Mouse (Mus musculus): Measurements from ENCODE around the gene Lasp1. TPM values are rescaled to one million over a fixed set of nuclear protein-coding genes. Genes with fewer than 3 reads are reported as not detected.

Gene Lasp1
- polyA plus RNA-seq, 1 experiment from 2014 or later, result 133 TPM

DNA sequence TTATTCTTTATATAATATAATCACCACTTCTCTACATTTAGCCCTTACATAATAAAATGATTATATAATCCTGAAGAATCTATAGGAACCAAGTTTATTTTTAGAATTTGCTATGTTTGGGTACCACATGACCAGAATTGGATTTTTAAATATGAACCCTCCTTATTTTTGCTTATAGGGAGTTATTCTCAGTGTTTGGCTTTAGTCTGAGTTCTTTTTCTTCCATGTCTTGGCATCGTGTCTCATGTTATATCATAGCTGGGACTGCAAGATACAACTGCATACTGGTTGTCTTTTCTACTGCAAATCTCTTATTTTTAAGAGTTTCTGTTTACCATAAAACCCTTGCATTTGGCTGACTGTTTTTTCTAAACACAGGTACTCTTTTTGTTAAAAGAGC is 75.6 kb downstream of the Lasp1 start:
- ATAC-seq (ENCODE audit: low FRiP score, low TSS enrichment), result no peak
- no peaks in the 10 kb centered on the region for H3K27me3 ChIP-seq (ENCODE audit: insufficient read depth, low read length)
- no peaks in the 10 kb centered on the region for H3K9me3 ChIP-seq (ENCODE audit: low read length)
- no peak overlapping the region for H3K4me2 ChIP-seq (replicated peaks; ENCODE audit: low read depth, low read length)
- WGBS, result 94% methylated on average over 1 of the region's 1 CpGs
- no peak overlapping the region for H3K9ac ChIP-seq (replicated peaks; ENCODE audit: low read length)
- H3K4me3 ChIP-seq (ENCODE audit: low read length), result no peak overlapping the region
- H3K27ac ChIP-seq (ENCODE audit: low read length), result no peak overlapping the region
- H3K4me1 ChIP-seq (ENCODE audit: insufficient read depth, low read length), result no peaks in the 10 kb centered on the region
- no peaks in the 10 kb centered on the region for H3K36me3 ChIP-seq (ENCODE audit: insufficient read depth, low read length)

- Histone ChIP-seq H3K4me1 (ENCODE audit: insufficient read depth, low read length) (no peaks in the 10 kb centered on the region), H3K4me3 (ENCODE audit: low read length) (no peak overlapping the region), H3K4me2 (replicated peaks; ENCODE audit: low read depth, low read length) (no peak overlapping the region), H3K9ac (replicated peaks; ENCODE audit: low read length) (no peak overlapping the region), H3K27ac (ENCODE audit: low read length) (no peak overlapping the region), H3K36me3 (ENCODE audit: insufficient read depth, low read length) (no peaks in the 10 kb centered on the region), H3K9me3 (ENCODE audit: low read length) (no peaks in the 10 kb centered on the region), H3K27me3 (ENCODE audit: insufficient read depth, low read length) (no peaks in the 10 kb centered on the region)
- ATAC-seq (ENCODE audit: low FRiP score, low TSS enrichment), result no peak
- 51% methylated on average over 2 of the region's 2 CpGs for WGBS
Measured at GRCm38 (mm10) chr11:97877341-97877740, 78.5 kb downstream of the Lasp1 start.

DNA sequence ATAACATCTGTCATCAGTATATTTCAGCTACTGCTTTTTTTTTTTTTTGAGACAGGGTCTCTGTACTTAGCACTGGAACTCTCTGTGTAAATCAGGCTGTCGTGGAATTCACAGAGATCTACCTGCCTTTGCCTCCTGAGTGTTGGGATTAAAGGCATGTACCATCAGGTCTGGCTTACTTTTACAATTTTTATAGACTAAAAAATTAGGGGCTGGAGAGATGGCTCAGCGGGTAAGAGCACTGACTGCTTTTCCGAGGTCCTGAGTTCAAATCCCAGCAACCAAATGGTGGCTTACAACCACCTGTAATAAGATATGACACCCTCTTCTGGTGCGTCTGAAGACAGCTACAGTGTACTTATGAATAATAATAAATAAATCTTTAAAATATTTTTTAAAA is 81.6 kb downstream of the Lasp1 start:
- Histone ChIP-seq H3K4me1 (ENCODE audit: insufficient read depth, low read length) (peaks cover 4% of the 10 kb centered on the region; the same call in 1 of the 2 replicates), H3K9ac (replicated peaks; ENCODE audit: low read length) (no peak overlapping the region), H3K27me3 (ENCODE audit: insufficient read depth, low read length) (no peaks in the 10 kb centered on the region), H3K4me3 (ENCODE audit: low read length) (no peak overlapping the region), H3K9me3 (ENCODE audit: low read length) (peaks cover 2% of the 10 kb centered on the region; the same call in 1 of the 2 replicates), H3K4me2 (replicated peaks; ENCODE audit: low read depth, low read length) (no peak overlapping the region), H3K27ac (ENCODE audit: low read length) (no peak overlapping the region), H3K36me3 (ENCODE audit: insufficient read depth, low read length) (no peaks in the 10 kb centered on the region)
- WGBS, result 87% methylated on average over 4 of the region's 4 CpGs
- ATAC-seq (ENCODE audit: low FRiP score, low TSS enrichment), result no peak

GRCm38 (mm10) chr11:97883542-97883917 is 84.7 kb downstream of the Lasp1 start:
- H3K4me2 ChIP-seq (replicated peaks; ENCODE audit: low read depth, low read length), result peak overlapping the region; percentile 69
- H3K4me1 ChIP-seq (ENCODE audit: insufficient read depth, low read length), result peaks cover 4% of the 10 kb centered on the region; the same call in 1 of the 2 replicates
- peak overlapping the region; percentile 69 for H3K9ac ChIP-seq (replicated peaks; ENCODE audit: low read length)
- H3K36me3 ChIP-seq (ENCODE audit: insufficient read depth, low read length), result no peaks in the 10 kb centered on the region
- ATAC-seq (ENCODE audit: low FRiP score, low TSS enrichment), result peak; percentile 25; the same call in 1 of the 2 replicates
- H3K9me3 ChIP-seq (ENCODE audit: low read length), result peaks cover 2% of the 10 kb centered on the region; the same call in 1 of the 2 replicates
- H3K27ac ChIP-seq (ENCODE audit: low read length), result peak overlapping the region; percentile 94
- H3K27me3 ChIP-seq (ENCODE audit: insufficient read depth, low read length), result no peaks in the 10 kb centered on the region
- WGBS, result 5% methylated on average over 26 of the region's 26 CpGs
- peak overlapping the region; percentile 74 for H3K4me3 ChIP-seq (ENCODE audit: low read length)

GRCm38 (mm10) chr11:97883918-97884600 is 85.3 kb downstream of the Lasp1 start, which contains the start of gene Fbxo47:
TSS of gene Fbxo47 (minus strand) at chr11:97884154.
- H3K27me3 ChIP-seq (ENCODE audit: insufficient read depth, low read length), result no peaks in the 10 kb centered on the region

GRCm38 (mm10) chr11:97884601-97885185 is 85.9 kb downstream of the Lasp1 start:
- WGBS, result 30% methylated on average over 7 of the region's 7 CpGs
- ATAC-seq (ENCODE audit: low FRiP score, low TSS enrichment), result peak; percentile 11; the same call in 1 of the 2 replicates
- Histone ChIP-seq H3K9ac (replicated peaks; ENCODE audit: low read length) (peak overlapping the region; percentile 53), H3K27me3 (ENCODE audit: insufficient read depth, low read length) (no peaks in the 10 kb centered on the region), H3K4me1 (ENCODE audit: insufficient read depth, low read length) (peaks cover 4% of the 10 kb centered on the region; the same call in 1 of the 2 replicates), H3K4me2 (replicated peaks; ENCODE audit: low read depth, low read length) (peak overlapping the region; percentile 69), H3K4me3 (ENCODE audit: low read length) (peak overlapping the region; percentile 74), H3K36me3 (ENCODE audit: insufficient read depth, low read length) (no peaks in the 10 kb centered on the region), H3K27ac (ENCODE audit: low read length) (peak overlapping the region; percentile 89), H3K9me3 (ENCODE audit: low read length) (peaks cover 2% of the 10 kb centered on the region; the same call in 1 of the 2 replicates)

More at GRCm38 (mm10) chr11:97883918-97884600, 85.3 kb downstream of the Lasp1 start, which contains the start of gene Fbxo47:
- under 1% methylated on average over 37 of the region's 37 CpGs for WGBS
- Histone ChIP-seq H3K9ac (replicated peaks; ENCODE audit: low read length) (peak within 1 kb of the TSS; percentile 69), H3K27ac (ENCODE audit: low read length) (peak within 1 kb of the TSS; percentile 94), H3K4me3 (ENCODE audit: low read length) (peak within 1 kb of the TSS; percentile 74), H3K9me3 (ENCODE audit: low read length) (peaks cover 2% of the 10 kb centered on the region; the same call in 1 of the 2 replicates), H3K4me1 (ENCODE audit: insufficient read depth, low read length) (peaks cover 4% of the 10 kb centered on the region; the same call in 1 of the 2 replicates), H3K36me3 (ENCODE audit: insufficient read depth, low read length) (no peaks in the 10 kb centered on the region), H3K4me2 (replicated peaks; ENCODE audit: low read depth, low read length) (peak within 1 kb of the TSS; percentile 69)
- peak; percentile 98 for ATAC-seq (ENCODE audit: low FRiP score, low TSS enrichment)

DNA sequence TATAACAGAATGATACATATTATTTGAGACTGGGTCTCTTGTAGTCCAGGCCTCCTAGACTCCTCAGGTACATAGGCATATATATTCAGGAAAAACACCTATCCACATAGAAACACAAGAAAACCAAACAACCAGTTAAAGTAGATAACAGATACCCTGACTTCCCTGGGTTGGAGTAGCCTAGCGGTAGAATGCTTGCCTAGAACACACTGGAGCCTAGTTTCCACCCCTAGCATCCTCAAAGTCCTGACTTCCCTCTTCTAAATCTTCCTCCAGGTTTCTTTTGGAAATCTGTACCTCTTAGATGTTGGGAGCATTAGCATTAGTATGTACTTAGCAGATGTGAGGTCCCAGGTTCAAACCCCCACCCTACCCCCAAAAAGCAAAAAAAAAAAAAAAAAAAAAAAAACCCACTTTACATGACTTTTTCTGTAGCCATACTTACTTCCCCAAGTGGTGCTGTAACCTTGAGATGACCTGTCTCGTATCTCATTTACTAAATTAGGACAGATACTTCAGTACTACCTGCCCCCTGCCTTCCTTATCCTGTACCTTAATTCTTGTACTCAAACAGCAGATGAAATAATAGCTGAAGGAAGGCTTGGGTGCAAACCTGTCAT is 86.6 kb downstream of the Lasp1 start:
- peaks cover 2% of the 10 kb centered on the region; the same call in 1 of the 2 replicates for H3K9me3 ChIP-seq (ENCODE audit: low read length)
- 88% methylated on average over 2 of the region's 2 CpGs for WGBS
- H3K4me3 ChIP-seq (ENCODE audit: low read length), result no peak overlapping the region
- ATAC-seq (ENCODE audit: low FRiP score, low TSS enrichment), result no peak
- H3K9ac ChIP-seq (replicated peaks; ENCODE audit: low read length), result no peak overlapping the region
- no peaks in the 10 kb centered on the region for H3K36me3 ChIP-seq (ENCODE audit: insufficient read depth, low read length)
- H3K27me3 ChIP-seq (ENCODE audit: insufficient read depth, low read length), result no peaks in the 10 kb centered on the region
- peak overlapping the region; percentile 69; the same call in 1 of the 2 replicates for H3K4me2 ChIP-seq (replicated peaks; ENCODE audit: low read depth, low read length)
- H3K4me1 ChIP-seq (ENCODE audit: insufficient read depth, low read length), result peaks cover 4% of the 10 kb centered on the region; the same call in 1 of the 2 replicates
- no peak overlapping the region for H3K27ac ChIP-seq (ENCODE audit: low read length)

Other genes with a start within 250 kb of the Lasp1 start
- gene Srcin1, start 222.8 kb upstream of the Lasp1 start, polyA plus RNA-seq (2015; fragmentation: Nextera tagmentation; extraction: Ambion mirVana), result 1.0 and 1.1 TPM in 2 replicates
- 2.3 and 2.5 TPM in 2 replicates for gene Epop, start 169.3 kb upstream of the Lasp1 start, polyA plus RNA-seq (2015; fragmentation: Nextera tagmentation; extraction: Ambion mirVana)
- 4.1 and 5.5 TPM in 2 replicates for gene Mllt6, start 135.6 kb upstream of the Lasp1 start, polyA plus RNA-seq (2015; fragmentation: Nextera tagmentation; extraction: Ambion mirVana)
- 47.3 and 53.1 TPM in 2 replicates for gene Cisd3, start 113.2 kb upstream of the Lasp1 start, polyA plus RNA-seq (2015; fragmentation: Nextera tagmentation; extraction: Ambion mirVana)
- 12.3 and 16.3 TPM in 2 replicates for gene Pcgf2, start 98.5 kb upstream of the Lasp1 start, polyA plus RNA-seq (2015; fragmentation: Nextera tagmentation; extraction: Ambion mirVana)
- 478 and 503 TPM in 2 replicates for gene Psmb3, start 95.6 kb upstream of the Lasp1 start, polyA plus RNA-seq (2015; fragmentation: Nextera tagmentation; extraction: Ambion mirVana)
- 1.7 and 1.8 TPM in 2 replicates for gene Pip4k2b, start 54.3 kb upstream of the Lasp1 start, polyA plus RNA-seq (2015; fragmentation: Nextera tagmentation; extraction: Ambion mirVana)
- 15.1 and 18.4 TPM in 2 replicates for gene Cwc25, start 32.4 kb upstream of the Lasp1 start, polyA plus RNA-seq (2015; fragmentation: Nextera tagmentation; extraction: Ambion mirVana)
- gene 1700001P01Rik, start 23.1 kb upstream of the Lasp1 start, polyA plus RNA-seq (2015; fragmentation: Nextera tagmentation; extraction: Ambion mirVana), result 0.27 and 0.31 TPM in 2 replicates
- gene Rpl23, start 16.6 kb upstream of the Lasp1 start, polyA plus RNA-seq (2015; fragmentation: Nextera tagmentation; extraction: Ambion mirVana), result 428 and 460 TPM in 2 replicates
- 4.3 and 6.7 TPM in 2 replicates for gene B230217C12Rik, start 41.8 kb downstream of the Lasp1 start, polyA plus RNA-seq (2015; fragmentation: Nextera tagmentation; extraction: Ambion mirVana)
- gene Fbxo47, start 85.2 kb downstream of the Lasp1 start, polyA plus RNA-seq (2015; fragmentation: Nextera tagmentation; extraction: Ambion mirVana), result 0.45 and 0.46 TPM in 2 replicates
- gene Plxdc1, start 187.4 kb downstream of the Lasp1 start, polyA plus RNA-seq (2015; fragmentation: Nextera tagmentation; extraction: Ambion mirVana), result 1.8 and 2.3 TPM in 2 replicates
- 7.3 and 7.4 TPM in 2 replicates for gene Arl5c, start 197.2 kb downstream of the Lasp1 start, polyA plus RNA-seq (2015; fragmentation: Nextera tagmentation; extraction: Ambion mirVana)
- gene Cacnb1, start 224.0 kb downstream of the Lasp1 start, polyA plus RNA-seq (2015; fragmentation: Nextera tagmentation; extraction: Ambion mirVana), result 12.8 TPM in 2 replicates
- gene Rpl19, start 227.7 kb downstream of the Lasp1 start, polyA plus RNA-seq (2015; fragmentation: Nextera tagmentation; extraction: Ambion mirVana), result 950 and 1,086 TPM in 2 replicates